Mouse (Mus musculus) forebrain, embryonic 16.5 days (tissue): ENCODE data around the gene Nek11. TPM values are rescaled to one million over a fixed set of nuclear protein-coding genes. Genes with fewer than 3 reads are reported as not detected.
A peak's percentile ranks its signal among the peaks of the same experiment; 100 is the strongest.

Experiments
- ATAC-seq: fragments of 200-750 bp; cut with Nextera tagmentation; 2 replicates; pipeline ENCODE4 v1.8.0; 2017; ENCODE audit warnings: mild to moderate bottlenecking, moderate library complexity
- H3K27ac ChIP-seq: fragments of 300-500 bp; sonication (generic); 2 replicates; pipeline ENCODE4 v1.5.1; 2014; ENCODE audit warnings: low read length, control low read depth
- H3K27me3 ChIP-seq: fragments of 300-500 bp; sonication (generic); replicated peaks from 2 replicates; pipeline ENCODE4 v1.6.1; 2014; ENCODE audit warnings: low read length; ENCODE audit not compliant: control insufficient read depth, insufficient read depth
- H3K36me3 ChIP-seq: fragments of 300-500 bp; sonication (generic); 2 replicates; pipeline ENCODE4 v1.6.1; 2014; ENCODE audit not compliant: control insufficient read depth, insufficient read depth
- H3K4me1 ChIP-seq: fragments of 300-500 bp; sonication (generic); replicated peaks from 2 replicates; pipeline ENCODE4 v1.6.1; 2014; ENCODE audit warnings: low read length; ENCODE audit not compliant: control insufficient read depth, insufficient read depth
- H3K4me2 ChIP-seq: fragments of 300-500 bp; sonication (generic); 2 replicates; pipeline ENCODE4 v1.6.1; 2014; ENCODE audit warnings: mild to moderate bottlenecking, low read length, control low read depth
- H3K4me3 ChIP-seq: fragments of 300-500 bp; sonication (generic); replicated peaks from 2 replicates; pipeline ENCODE4 v1.5.1; 2014; ENCODE audit warnings: mild to moderate bottlenecking, low read length, control low read depth
- H3K9ac ChIP-seq: fragments of 300-500 bp; sonication (generic); replicated peaks from 2 replicates; pipeline ENCODE4 v1.6.1; 2014; ENCODE audit warnings: low read depth, low read length, control low read depth
- H3K9me3 ChIP-seq: fragments of 300-500 bp; sonication (generic); 2 replicates; pipeline ENCODE4 v1.6.1; 2016; ENCODE audit warnings: low read length; ENCODE audit not compliant: control insufficient read depth
- WGBS: fragments of 180-500 bp; shearing (Covaris S2); extraction: QIAGEN DNeasy Blood & Tissue Kit; methylation state at CpG from one replicate; pipeline ENCODE4 v1.1.7; 2014; 5-methylcytosine and 5-hydroxymethylcytosine counted together
- polyA plus RNA-seq: library from polyadenylated mRNA; unstranded; fragments of >200 nt; fragmentation: Nextera tagmentation; extraction: Ambion mirVana; gene quantifications from 2 replicates; pipeline ENCODE4 v1.2.1, GENCODE M21; 2015

Gene Nek11
- polyA plus RNA-seq, 1 experiment from 2014 or later: 2.6 TPM

DNA sequence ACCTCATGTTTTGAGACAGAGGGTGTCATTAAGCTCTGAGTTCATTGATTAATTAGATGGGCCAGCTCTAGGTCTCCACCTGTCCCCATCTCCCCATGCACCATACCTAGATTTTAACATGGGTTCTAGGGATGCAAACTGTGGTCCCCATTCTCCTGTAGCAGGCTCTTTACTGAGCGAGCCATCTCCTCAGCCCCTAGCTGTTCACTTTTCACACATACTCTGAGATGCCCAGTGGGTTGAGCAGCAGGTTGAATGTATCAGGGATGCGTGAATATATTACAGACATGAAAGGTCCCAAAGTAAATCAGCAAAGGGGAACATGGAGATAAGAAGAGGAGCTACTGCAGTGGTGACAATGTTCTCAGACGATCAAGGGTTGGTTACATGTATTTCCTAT, 52.8 kb downstream of the Nek11 start:
- Histone ChIP-seq H3K4me2 (no peak overlapping the region), H3K9ac (no peak overlapping the region), H3K4me3 (no peak overlapping the region), H3K27ac (peak overlapping the region; percentile 73), H3K9me3 (0 out of 2 replicates have a peak, but pooled peaks cover 2% of the 10 kb centered on the region), H3K36me3 (no peaks in the 10 kb centered on the region), H3K4me1 (peaks cover 9% of the 10 kb centered on the region), H3K27me3 (no peaks in the 10 kb centered on the region)
- WGBS: 64% methylated on average over 3 of the region's 3 CpGs
- ATAC-seq: no peak; the same call in 1 of the 2 replicates

DNA sequence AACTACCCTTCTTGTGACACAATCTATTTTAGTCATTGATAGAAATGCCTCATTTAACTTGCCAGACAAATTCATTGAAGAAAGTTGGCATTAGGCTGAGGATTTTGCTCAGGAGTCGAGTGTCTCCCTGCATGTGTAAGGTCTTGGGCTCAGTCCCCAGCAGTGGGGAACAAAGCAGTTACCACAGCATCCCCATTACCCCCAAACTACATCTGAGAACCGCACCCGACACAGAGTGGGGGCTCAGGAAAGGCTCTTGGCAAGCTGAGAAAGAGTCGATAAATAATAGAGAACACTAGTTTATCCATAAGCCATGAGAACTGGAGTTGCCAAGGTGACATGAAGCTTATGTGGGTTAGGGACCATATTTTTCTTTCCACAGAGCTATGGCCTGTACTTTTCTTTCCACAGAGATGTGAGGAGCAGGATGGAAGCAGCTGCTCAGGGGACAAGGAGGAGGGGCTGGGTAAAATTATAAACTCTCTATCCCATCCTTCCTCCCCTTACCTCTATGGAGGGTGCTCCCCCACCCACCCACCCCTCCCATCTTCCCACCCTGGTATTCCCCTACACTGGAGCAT, 62.8 kb downstream of the Nek11 start:
- WGBS: 52% methylated on average over 4 of the region's 4 CpGs
- Histone ChIP-seq H3K27me3 (no peaks in the 10 kb centered on the region), H3K36me3 (no peaks in the 10 kb centered on the region), H3K27ac (no peak overlapping the region), H3K9ac (no peak overlapping the region), H3K4me2 (no peak overlapping the region), H3K4me1 (no peaks in the 10 kb centered on the region), H3K9me3 (no peaks in the 10 kb centered on the region), H3K4me3 (no peak overlapping the region)
- peak; percentile 87 for ATAC-seq

DNA sequence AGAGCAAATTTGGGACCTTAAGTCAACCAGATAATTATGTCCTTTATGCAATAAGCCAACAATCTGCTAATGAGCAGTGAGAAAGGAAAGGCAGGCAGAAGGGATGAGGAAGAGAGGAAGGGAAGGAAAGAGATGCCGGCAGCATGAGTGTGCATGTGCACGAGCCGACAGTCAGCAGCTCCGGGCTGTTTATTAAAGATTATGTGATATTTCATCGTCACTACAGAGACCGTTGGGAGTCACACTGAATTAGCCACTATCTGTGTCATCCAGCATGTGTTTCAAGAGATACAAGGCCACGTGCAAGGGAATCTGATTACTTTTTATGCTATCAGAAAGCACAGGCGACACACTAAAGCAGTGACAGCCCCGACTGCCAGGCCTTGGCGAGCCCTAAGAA, 73.5 kb downstream of the Nek11 start:
- no peak overlapping the region for H3K4me2 ChIP-seq
- H3K4me3 ChIP-seq: no peak overlapping the region
- H3K36me3 ChIP-seq: no peaks in the 10 kb centered on the region
- no peak for ATAC-seq
- no peaks in the 10 kb centered on the region for H3K9me3 ChIP-seq
- no peak overlapping the region for H3K27ac ChIP-seq
- H3K4me1 ChIP-seq: no peaks in the 10 kb centered on the region
- WGBS: 79% methylated on average over 10 of the region's 10 CpGs
- H3K9ac ChIP-seq: no peak overlapping the region
- no peaks in the 10 kb centered on the region for H3K27me3 ChIP-seq

DNA sequence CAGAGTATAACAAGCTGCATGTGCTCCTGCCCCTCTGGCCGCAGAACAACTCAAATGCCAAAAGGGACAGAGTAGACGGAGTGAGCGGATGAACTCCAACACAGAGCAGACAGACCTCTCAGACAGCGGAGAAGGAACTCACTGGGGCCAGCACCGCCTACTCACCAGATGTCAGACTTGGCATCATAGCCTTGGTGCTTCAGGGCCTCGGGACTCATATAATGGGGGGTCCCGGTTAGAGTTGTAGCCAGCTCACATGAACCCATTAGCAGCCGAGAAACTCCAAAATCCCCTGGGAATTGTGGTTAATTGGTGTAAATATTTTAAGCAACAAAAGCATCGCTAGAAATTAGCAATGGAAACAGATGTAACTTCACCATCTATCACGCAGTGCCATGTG, 82.1 kb downstream of the Nek11 start:
- 39% methylated on average over 10 of the region's 10 CpGs for WGBS
- Histone ChIP-seq H3K4me2 (no peak overlapping the region), H3K27me3 (no peaks in the 10 kb centered on the region), H3K9me3 (no peaks in the 10 kb centered on the region), H3K27ac (no peak overlapping the region), H3K4me1 (peaks cover 20% of the 10 kb centered on the region), H3K4me3 (no peak overlapping the region), H3K36me3 (no peaks in the 10 kb centered on the region), H3K9ac (no peak overlapping the region)
- peak; percentile 80 for ATAC-seq

DNA sequence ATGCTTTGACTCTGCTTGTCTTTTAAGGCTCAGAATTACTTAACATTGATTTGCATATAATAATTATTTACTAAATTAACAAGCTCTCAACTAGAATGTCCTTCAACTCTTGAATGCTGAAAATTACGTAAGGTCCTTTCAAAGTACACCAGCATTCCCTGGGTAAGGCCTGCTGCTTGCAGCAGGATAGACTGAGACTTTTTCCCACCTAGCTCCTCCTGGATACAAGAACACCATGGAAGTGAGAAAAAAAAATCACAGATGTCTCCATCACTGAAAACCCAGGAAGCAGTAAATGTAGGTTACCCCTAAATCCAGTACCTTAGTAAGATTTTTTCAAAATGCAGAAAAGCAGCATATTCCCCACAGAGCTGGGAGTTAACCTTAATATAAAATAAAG, 82.6 kb downstream of the Nek11 start:
- Histone ChIP-seq H3K9me3 (no peaks in the 10 kb centered on the region), H3K4me2 (no peak overlapping the region), H3K9ac (no peak overlapping the region), H3K4me3 (no peak overlapping the region), H3K4me1 (peaks cover 20% of the 10 kb centered on the region), H3K27ac (no peak overlapping the region), H3K27me3 (no peaks in the 10 kb centered on the region), H3K36me3 (no peaks in the 10 kb centered on the region)
- WGBS: 83% methylated on average over 1 of the region's 1 CpGs
- ATAC-seq: no peak

DNA sequence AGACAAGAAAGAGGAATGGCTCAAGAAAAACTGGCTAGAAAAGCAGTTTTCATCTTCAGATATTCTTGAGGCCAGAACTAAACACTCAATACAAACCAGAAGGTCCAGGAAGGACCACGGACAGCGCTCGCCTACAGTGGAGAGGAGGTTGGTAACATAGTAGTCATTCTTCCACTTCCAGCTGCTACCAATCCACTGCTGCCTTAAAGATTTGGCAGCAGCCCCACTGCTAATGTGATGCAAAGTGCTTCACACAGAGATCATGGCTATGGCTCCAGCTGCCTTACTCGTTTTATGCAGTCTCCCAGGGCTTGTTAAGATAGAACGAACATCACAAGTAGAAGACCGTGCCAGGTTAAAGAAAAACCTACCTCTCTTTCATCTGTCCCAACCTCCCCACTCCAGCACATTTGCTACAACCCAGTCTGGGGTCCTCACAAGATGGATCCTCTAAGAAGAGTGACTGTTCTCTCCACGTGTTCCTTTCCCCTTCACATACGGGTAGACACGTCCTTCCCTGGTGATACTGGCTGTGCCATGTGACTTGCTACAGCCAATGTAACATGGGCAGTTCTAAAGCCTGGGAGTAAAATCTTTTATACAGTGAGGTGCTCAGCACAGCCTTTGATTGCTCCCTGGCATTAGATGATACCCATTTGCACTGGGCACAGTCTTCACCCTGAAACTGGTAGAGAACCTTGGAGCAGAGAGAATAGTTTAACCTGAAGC, 85.6 kb downstream of the Nek11 start:
- peak overlapping the region; percentile 34 for H3K4me2 ChIP-seq
- no peaks in the 10 kb centered on the region for H3K27me3 ChIP-seq
- WGBS: 17% methylated on average over 9 of the region's 9 CpGs
- H3K36me3 ChIP-seq: no peaks in the 10 kb centered on the region
- H3K27ac ChIP-seq: peak overlapping the region; percentile 15; the same call in 1 of the 2 replicates
- ATAC-seq: peak; percentile 82
- no peak overlapping the region for H3K9ac ChIP-seq
- no peak overlapping the region for H3K4me3 ChIP-seq
- H3K9me3 ChIP-seq: no peaks in the 10 kb centered on the region
- H3K4me1 ChIP-seq: peaks cover 20% of the 10 kb centered on the region

DNA sequence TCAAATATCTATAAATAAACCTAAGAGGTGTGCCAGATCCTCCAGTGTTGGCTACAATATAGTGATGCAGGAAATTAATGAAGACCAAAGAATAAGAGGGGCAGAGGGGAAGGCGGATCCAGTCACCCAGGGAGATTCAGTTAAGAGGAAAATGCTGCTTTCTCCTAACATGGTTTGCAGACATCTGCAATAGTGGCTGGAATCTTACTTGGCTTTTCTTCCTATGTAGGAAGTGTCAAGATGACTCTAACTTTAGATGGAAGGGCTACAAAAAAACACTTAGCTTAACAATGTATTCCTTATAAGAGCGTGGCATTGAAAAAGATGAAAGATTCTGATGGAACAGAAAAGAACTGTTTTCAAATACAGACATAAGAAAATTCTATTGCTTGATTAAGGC, 89.3 kb downstream of the Nek11 start:
- Histone ChIP-seq H3K27me3 (no peaks in the 10 kb centered on the region), H3K36me3 (no peaks in the 10 kb centered on the region), H3K9ac (no peak overlapping the region), H3K4me1 (peaks cover 14% of the 10 kb centered on the region), H3K27ac (no peak overlapping the region), H3K4me2 (no peak overlapping the region), H3K4me3 (no peak overlapping the region), H3K9me3 (no peaks in the 10 kb centered on the region)
- 73% methylated on average over 2 of the region's 2 CpGs for WGBS
- no peak for ATAC-seq

DNA sequence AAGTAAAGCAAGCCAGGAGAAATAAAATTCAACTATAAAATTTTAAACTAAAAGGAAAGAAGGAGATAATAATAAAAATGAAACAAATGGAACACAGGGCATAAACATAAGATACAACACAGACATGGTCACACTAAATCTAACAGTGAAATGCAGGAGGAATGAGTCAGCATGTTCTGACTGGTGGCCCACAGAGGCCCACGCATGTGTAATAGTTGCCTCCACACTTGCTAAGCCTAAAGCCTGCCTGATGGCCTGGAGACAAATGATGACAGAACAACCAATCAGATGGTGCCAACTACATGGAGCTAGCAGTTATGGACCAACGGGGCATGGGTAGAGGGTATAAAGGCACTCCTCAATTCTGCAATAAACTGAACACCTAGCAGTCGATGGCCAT, 93.1 kb downstream of the Nek11 start:
- H3K4me2 ChIP-seq: no peak overlapping the region
- no peak overlapping the region for H3K9ac ChIP-seq
- no peaks in the 10 kb centered on the region for H3K27me3 ChIP-seq
- no peaks in the 10 kb centered on the region for H3K36me3 ChIP-seq
- WGBS: 86% methylated on average over 3 of the region's 3 CpGs
- no peak overlapping the region for H3K27ac ChIP-seq
- ATAC-seq: no peak
- H3K4me1 ChIP-seq: peaks cover 2% of the 10 kb centered on the region; the same call in 1 of the 2 replicates
- no peak overlapping the region for H3K4me3 ChIP-seq
- no peaks in the 10 kb centered on the region for H3K9me3 ChIP-seq

DNA sequence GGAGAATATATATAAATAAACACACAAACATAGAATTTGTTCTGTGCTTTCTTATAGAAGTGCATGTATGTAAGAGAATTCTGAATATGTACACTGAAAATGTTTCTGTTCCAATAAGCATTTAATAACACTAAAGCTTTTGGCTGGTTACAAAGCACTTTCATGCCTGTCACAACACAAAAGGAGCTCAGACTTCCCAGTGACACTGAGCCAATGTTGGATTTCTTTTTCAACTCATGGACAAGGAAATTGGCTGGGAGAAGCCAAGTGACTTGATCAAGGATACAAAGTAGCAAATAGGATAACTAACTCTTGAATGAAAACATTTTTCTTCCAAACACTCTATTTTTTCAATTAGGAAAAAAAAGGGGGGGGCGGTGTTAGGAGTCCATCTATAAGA, 93.9 kb downstream of the Nek11 start:
- WGBS: 84% methylated on average over 1 of the region's 1 CpGs
- no peak overlapping the region for H3K9ac ChIP-seq
- no peak overlapping the region for H3K4me3 ChIP-seq
- no peak overlapping the region for H3K27ac ChIP-seq
- H3K9me3 ChIP-seq: no peaks in the 10 kb centered on the region
- no peak for ATAC-seq
- H3K4me2 ChIP-seq: no peak overlapping the region
- no peaks in the 10 kb centered on the region for H3K27me3 ChIP-seq
- peaks cover 2% of the 10 kb centered on the region; the same call in 1 of the 2 replicates for H3K4me1 ChIP-seq
- H3K36me3 ChIP-seq: no peaks in the 10 kb centered on the region
